Mouse (Mus musculus) cortical plate, adult 2 months (tissue): ENCODE data around the gene Tsc1.

Source experiments
- CTCF ChIP-seq: fragments of 200-500 bp; IDR thresholded peaks from 2 replicates; pipeline ENCODE4 v1.5.1; 2011; ENCODE audit warnings: mild to moderate bottlenecking, control low read depth, low read length; ENCODE audit not compliant: insufficient read depth; ENCODE audit errors: extremely low read depth
- POLR2A ChIP-seq: fragments of 200-500 bp; IDR thresholded peaks from 2 replicates; pipeline ENCODE4 v1.6.1; 2011; ENCODE audit warnings: mild to moderate bottlenecking, low read length, control low read depth; ENCODE audit not compliant: insufficient read depth; ENCODE audit errors: extremely low read depth

DNA sequence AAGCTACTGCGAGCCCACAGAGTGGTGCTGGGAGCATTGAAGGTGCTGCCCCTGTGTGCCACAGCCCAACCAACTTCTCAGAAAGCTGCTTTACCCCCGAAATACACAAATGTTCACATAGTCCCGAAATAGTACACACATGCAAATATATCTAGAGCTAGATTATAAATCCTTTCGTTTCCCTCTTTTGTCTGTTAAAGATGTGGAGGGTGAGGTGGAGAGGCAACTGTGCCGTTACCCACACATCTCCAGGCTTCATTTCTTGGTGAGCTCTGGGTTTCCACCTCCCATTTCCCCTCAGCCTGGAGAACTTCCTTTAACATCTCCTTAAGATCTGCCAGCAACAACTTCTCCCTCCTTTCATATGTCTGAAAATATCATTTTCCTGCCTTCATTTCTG is 99.1 kb downstream of the Tsc1 start:
- TF ChIP-seq CTCF: no peak
- TF ChIP-seq POLR2A: no peak
